Mouse (Mus musculus): ENCODE results near the gene Gemin7. TPM values are rescaled to one million over a fixed set of nuclear protein-coding genes. Genes with fewer than 3 reads are reported as not detected.

The Gemin7 gene
- polyA plus RNA-seq, 1 experiment from 2014 or later = 138 TPM

DNA sequence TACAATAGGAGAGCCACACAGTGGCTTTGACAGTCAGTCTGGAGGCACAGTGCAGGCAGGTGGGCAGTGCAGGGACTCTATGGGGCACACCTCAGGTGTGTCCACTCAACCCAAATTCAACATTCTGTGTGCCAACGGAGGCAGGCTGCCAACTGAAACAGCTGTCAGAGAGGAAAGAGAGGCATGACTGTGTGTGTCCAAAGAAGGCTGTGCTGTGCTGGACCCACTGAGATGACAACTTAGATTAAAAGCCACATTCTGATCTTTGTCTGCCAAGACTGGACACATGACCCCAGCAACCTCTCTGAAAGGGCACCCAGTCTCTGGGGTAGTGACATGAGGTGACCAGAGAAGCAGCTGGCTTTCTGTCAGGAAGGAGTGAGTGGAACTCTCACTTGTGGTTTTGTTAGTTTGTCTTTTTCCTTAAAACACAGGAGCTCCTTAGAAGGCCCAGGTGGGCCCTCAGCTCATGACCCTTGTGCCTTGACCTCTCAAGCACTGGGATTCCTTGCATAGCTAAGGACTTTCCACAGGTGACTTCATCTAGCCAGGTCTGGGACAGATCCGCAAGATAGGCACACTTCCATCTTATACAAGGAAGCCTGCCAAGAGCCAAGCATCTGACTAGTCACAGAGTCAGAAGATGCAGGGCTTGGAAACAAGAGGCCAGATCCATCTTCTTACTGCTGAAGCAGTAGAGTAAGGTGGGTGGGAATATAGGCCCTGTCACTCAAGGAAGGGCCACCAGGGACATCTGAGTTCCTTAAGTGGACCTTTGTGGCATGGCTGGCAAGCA, 36.4 kb downstream of the Gemin7 start:
- Histone ChIP-seq H3K27me3 (no peaks in the 10 kb centered on the region), H3K9me3 (no peaks in the 10 kb centered on the region), H3K4me3 (replicated peaks) (no peak overlapping the region), H3K4me2 (replicated peaks) (no peak overlapping the region), H3K4me1 (replicated peaks) (peaks cover 32% of the 10 kb centered on the region), H3K36me3 (no peaks in the 10 kb centered on the region; the same call in 1 of the 2 replicates), H3K27ac (no peak overlapping the region), H3K9ac (replicated peaks) (no peak overlapping the region)
- ATAC-seq = 0 out of 2 replicates have a peak, but pooled peaks have one; percentile 3
- 91% methylated on average over 2 of the region's 2 CpGs for WGBS

DNA sequence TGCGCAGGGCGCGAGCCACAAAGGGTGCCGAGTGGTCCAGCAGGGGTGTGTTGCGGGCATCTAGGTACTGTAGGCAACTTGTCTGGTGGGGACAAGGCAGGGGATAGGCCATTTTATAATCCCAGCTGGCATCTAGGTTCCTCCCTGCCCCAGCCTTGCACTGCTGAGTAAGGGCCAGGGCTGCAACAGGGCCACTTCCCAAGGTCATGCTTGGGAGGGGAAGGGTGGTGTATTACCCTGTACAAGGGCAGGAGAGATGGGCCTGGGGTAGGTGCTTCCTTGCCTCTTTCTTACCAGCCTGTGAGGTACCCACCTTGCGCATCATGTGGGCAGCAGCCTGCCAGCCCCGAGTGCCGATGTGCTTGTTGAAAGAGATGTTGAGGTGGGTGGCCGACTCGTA, 42.7 kb downstream of the Gemin7 start:
- WGBS = 97% methylated on average over 10 of the region's 10 CpGs
- Histone ChIP-seq H3K4me2 (replicated peaks) (no peak overlapping the region), H3K27me3 (no peaks in the 10 kb centered on the region), H3K9me3 (no peaks in the 10 kb centered on the region), H3K4me1 (replicated peaks) (peaks cover 2% of the 10 kb centered on the region; the same call in 1 of the 2 replicates), H3K27ac (no peak overlapping the region), H3K4me3 (replicated peaks) (no peak overlapping the region), H3K36me3 (peaks cover 62% of the 10 kb centered on the region), H3K9ac (replicated peaks) (no peak overlapping the region; the same call in 1 of the 2 replicates)
- no peak for ATAC-seq

DNA sequence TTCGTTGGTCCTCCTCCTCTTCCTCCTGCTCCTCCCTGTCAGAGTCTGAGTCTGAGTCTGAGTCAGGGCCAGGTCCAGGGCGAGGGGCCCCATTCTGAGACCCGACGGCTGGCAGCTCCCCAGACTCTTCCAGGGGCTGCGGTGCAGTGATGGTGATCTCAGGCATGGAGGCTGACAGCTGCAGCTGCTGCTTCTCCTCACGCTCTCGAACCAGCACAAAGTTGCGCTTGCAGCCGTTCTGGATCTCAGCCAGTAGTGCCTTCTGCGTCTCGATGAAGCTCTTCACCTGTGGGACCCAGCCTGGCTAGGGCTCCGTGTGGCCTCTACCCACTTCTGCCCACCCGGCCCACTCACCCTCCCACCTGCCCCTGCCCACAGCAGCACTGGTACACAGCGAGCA, 45.2 kb downstream of the Gemin7 start:
- 91% methylated on average over 14 of the region's 14 CpGs for WGBS
- H3K9ac ChIP-seq (replicated peaks) = no peak overlapping the region
- H3K4me2 ChIP-seq (replicated peaks) = no peak overlapping the region
- no peaks in the 10 kb centered on the region for H3K27me3 ChIP-seq
- no peak overlapping the region for H3K4me3 ChIP-seq (replicated peaks)
- H3K4me1 ChIP-seq (replicated peaks) = no peaks in the 10 kb centered on the region; the same call in 1 of the 2 replicates
- H3K27ac ChIP-seq = no peak overlapping the region
- H3K36me3 ChIP-seq = peaks cover 76% of the 10 kb centered on the region
- no peak for ATAC-seq
- H3K9me3 ChIP-seq = no peaks in the 10 kb centered on the region

DNA sequence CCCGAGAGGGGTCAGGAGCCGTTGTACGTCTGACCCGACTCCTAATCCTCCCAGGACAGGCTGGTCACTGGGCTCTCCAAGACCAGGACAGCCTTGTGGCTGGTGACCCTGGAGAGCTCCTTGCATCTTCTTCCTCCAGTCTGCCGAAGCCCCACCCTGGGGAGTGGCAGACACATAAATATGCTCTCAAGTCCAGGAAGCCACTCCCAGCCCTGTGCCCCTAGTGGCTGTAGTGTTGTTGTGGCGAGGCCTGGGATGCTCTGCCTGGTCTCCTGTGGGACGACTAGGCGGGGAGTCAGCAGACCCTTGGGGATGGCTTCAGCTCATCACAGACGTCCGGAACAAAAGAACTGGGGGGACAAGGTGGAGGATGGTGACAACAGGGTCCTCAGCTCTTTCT, 46.3 kb downstream of the Gemin7 start:
- H3K4me1 ChIP-seq (replicated peaks) = no peaks in the 10 kb centered on the region; the same call in 1 of the 2 replicates
- H3K36me3 ChIP-seq = peaks cover 76% of the 10 kb centered on the region
- H3K4me3 ChIP-seq (replicated peaks) = no peak overlapping the region
- H3K27ac ChIP-seq = no peak overlapping the region
- H3K4me2 ChIP-seq (replicated peaks) = no peak overlapping the region
- ATAC-seq = no peak
- no peaks in the 10 kb centered on the region for H3K9me3 ChIP-seq
- 75% methylated on average over 10 of the region's 10 CpGs for WGBS
- no peaks in the 10 kb centered on the region for H3K27me3 ChIP-seq
- no peak overlapping the region for H3K9ac ChIP-seq (replicated peaks)

DNA sequence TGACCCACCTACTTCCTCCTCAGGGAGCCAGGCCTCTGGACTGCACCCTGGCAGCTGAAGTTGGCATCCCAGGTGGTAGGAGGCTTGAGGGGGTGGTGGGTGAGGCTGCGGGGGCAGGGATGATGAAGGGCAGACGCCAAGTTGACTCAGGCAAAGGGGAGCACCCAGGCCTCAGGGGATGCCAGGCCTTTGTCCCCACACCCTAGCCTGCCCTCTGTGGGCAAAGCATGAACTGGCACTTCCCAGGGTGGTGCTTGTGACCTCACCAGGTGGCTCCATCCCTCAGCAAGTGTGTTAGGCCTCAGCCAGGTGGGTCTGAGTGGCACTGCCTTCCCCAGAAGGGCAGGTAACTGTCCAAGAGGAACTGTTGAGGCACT, 52.3 kb downstream of the Gemin7 start:
- no peak for ATAC-seq
- no peak overlapping the region for H3K27ac ChIP-seq
- 70% methylated on average over 2 of the region's 2 CpGs for WGBS
- peaks cover 56% of the 10 kb centered on the region for H3K27me3 ChIP-seq
- no peak overlapping the region for H3K4me2 ChIP-seq (replicated peaks)
- H3K4me1 ChIP-seq (replicated peaks) = peaks cover 25% of the 10 kb centered on the region
- H3K36me3 ChIP-seq = peaks cover 18% of the 10 kb centered on the region
- no peaks in the 10 kb centered on the region for H3K9me3 ChIP-seq
- no peak overlapping the region; the same call in 1 of the 2 replicates for H3K9ac ChIP-seq (replicated peaks)
- H3K4me3 ChIP-seq (replicated peaks) = no peak overlapping the region

DNA sequence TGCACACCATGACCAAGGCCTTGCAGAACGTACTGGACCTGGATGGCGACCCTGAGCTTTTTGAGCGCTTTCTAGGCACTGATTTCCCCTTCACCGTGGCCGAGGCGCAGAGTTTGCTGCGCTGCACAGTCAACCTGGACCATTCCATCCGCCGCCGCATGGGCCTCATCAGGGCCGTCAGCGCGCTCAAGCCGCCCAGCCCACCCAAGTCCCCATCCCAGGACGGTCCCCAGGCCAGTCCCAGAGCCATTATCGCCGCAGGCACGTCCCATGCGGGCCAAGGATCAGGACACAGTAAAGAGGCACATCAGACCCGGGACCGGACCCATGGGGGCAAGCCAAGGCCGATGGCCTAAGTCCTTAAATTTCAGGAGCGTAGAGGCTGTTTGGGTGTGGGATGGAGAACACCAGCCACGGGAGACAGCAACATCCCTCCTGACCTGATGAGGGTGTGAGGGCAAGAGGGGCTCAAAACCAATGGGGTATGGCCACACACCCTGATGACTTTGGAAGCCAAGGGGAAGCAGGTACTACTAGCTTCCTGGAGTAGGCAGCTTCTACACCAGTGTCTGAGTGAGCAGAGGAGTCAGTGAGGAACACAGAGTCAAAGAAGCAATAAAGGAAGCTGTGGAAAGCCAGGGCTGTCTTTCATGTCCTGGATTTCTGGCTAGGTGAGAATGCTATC, 52.8 kb downstream of the Gemin7 start:
- peak; percentile 43 for ATAC-seq
- Histone ChIP-seq H3K36me3 (peaks cover 13% of the 10 kb centered on the region), H3K4me2 (replicated peaks) (peak overlapping the region; percentile 71), H3K27ac (no peak overlapping the region), H3K9me3 (no peaks in the 10 kb centered on the region), H3K4me3 (replicated peaks) (peak overlapping the region; percentile 39), H3K4me1 (replicated peaks) (peaks cover 31% of the 10 kb centered on the region), H3K27me3 (peaks cover 61% of the 10 kb centered on the region), H3K9ac (replicated peaks) (peak overlapping the region; percentile 60)
- 10% methylated on average over 24 of the region's 24 CpGs for WGBS

DNA sequence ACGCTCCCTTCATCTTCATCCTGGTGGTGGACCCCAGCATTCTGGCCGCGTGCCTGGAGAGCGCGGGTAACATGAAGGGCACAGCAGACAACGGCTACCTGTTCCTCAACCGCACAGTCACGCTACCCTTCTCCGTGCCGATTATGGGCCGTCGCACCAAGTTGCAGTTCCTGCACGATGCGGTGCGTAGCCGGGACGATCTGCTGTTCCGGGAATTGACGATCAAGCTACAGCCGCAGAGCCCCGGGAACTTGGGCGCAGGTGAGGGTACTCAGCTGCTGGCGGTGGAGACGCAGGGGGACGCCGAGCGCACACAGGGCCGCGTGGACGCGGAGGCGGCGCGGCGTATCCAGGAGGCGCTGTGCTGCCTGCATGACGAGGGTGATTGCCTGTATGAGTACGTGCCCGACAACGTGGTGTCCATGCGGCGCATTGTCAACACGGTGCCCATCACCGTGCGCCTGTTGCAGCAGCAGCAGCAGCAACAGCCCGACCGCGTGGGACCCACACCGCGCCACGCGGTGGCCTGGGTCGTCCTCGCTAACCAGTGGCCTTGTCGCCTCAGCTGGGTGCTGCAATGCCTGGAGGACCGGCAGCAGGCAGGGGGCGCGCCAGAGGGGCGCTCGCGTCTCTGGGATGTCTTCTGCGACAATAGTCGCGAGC, 53.5 kb downstream of the Gemin7 start:
- Histone ChIP-seq H3K27ac (no peak overlapping the region), H3K36me3 (peaks cover 6% of the 10 kb centered on the region), H3K4me3 (replicated peaks) (peak overlapping the region; percentile 39), H3K9me3 (no peaks in the 10 kb centered on the region), H3K27me3 (peaks cover 68% of the 10 kb centered on the region), H3K4me1 (replicated peaks) (peaks cover 32% of the 10 kb centered on the region), H3K4me2 (replicated peaks) (peak overlapping the region; percentile 71), H3K9ac (replicated peaks) (peak overlapping the region; percentile 60)
- 2% methylated on average over 64 of the region's 64 CpGs for WGBS
- peak; percentile 72 for ATAC-seq

DNA sequence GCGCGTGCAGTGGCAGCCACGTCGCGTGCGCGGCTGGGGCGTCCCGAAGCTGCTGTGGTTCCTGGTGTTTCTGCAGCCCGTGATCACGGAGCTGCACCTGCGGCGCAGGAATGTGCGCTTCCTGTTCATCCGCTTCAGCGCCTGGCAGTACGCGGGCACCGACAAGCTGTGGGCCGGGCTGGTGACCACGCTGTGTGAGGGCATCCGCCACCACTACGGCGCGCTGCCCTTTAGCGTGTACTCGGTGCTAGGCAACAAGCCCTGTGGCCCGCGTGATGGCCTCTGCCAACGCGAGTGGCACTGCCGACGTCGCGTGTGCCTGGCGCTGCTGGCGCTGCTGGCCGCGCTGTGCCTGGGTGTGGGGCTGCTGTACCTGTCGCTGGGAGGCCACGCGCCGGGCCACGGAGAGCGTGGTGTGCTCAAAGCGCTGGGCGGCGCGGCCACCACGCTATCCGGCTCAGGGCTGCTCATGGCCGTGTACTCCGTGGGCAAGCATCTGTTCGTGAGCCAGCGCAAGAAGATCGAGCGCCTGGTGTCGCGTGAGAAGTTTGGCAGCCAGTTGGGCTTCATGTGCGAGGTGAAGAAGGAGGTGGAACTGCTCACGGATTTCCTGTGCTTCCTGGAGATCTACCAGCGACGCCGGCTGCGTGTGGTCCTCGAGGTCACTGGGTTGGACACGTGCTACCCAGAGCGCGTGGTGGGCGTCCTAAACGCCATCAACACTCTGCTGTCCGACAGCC, 54.2 kb downstream of the Gemin7 start:
- no peak overlapping the region for H3K27ac ChIP-seq
- peak overlapping the region; percentile 39 for H3K4me3 ChIP-seq (replicated peaks)
- H3K9ac ChIP-seq (replicated peaks) = peak overlapping the region; percentile 60; the same call in 1 of the 2 replicates
- peak overlapping the region; percentile 71 for H3K4me2 ChIP-seq (replicated peaks)
- H3K4me1 ChIP-seq (replicated peaks) = peaks cover 32% of the 10 kb centered on the region
- peak; percentile 32 for ATAC-seq
- H3K9me3 ChIP-seq = no peaks in the 10 kb centered on the region
- peaks cover 75% of the 10 kb centered on the region for H3K27me3 ChIP-seq
- WGBS = 12% methylated on average over 72 of the region's 72 CpGs
- no peaks in the 10 kb centered on the region; the same call in 1 of the 2 replicates for H3K36me3 ChIP-seq

DNA sequence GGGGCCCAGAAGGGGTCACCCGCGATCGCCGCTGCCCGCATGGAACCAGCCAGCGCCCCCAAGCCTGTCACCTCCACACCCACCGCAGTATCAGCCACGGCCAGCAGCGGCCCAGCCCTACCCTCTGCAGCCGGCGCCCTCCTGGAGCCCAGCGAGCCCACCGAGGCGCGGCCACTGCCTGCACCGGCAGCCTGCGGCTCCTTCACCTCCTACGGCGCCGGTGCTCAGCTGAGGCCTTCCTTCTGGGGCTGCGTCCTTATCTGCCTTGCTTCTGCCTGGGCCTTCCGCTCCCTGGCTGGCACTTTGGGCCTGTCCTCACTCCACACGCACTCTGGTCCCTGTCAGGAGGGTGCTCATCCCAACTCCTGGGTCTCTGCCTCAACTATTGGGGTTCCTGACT, 57.4 kb downstream of the Gemin7 start:
- H3K27me3 ChIP-seq = peaks cover 89% of the 10 kb centered on the region
- peak overlapping the region; percentile 31 for H3K4me3 ChIP-seq (replicated peaks)
- H3K27ac ChIP-seq = no peak overlapping the region
- no peaks in the 10 kb centered on the region for H3K36me3 ChIP-seq
- peaks cover 38% of the 10 kb centered on the region for H3K4me1 ChIP-seq (replicated peaks)
- H3K9ac ChIP-seq (replicated peaks) = peak overlapping the region; percentile 60
- peak overlapping the region; percentile 51 for H3K4me2 ChIP-seq (replicated peaks)
- WGBS = 3% methylated on average over 23 of the region's 23 CpGs
- no peak for ATAC-seq
- H3K9me3 ChIP-seq = no peaks in the 10 kb centered on the region

DNA sequence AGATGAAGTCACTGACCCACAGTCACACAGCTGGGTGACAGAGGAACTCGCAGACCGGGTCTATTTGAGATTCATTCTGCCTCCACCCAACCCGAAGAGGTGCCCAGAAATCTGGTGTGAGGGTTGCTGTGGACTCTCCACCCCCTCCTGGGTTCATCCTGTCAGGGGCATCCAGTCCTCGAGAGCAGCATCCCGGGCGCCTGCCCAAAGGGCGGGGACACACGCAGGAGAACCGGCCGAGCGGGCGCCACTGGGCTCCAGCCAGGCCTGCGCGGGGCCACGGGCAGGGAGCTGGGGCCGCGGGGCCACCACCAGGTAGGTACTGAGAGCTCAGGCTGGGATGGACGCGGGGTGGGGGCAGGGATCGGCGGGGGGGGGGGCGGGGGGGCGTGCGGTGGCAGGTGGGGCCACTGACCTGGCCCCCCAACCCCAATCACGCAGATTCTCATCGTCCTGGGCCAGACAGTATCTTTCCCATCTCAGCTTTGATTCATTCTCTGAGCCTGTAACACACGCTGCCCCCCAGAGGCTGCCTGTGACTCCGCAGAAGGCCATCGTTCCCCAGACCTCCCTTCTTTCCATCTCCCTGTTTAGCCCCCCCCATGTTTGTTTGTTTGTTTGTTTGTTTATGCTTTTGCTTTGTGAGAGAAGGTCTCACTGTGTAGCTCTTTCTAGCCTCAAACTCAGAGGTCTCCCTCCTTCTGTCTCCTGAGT, 59.6 kb downstream of the Gemin7 start, which contains the start of gene Nkpd1:
TSS of gene Nkpd1 (plus strand) at position 187 of the 714 bp plus-strand sequence.
- 0 out of 2 replicates have a peak, but pooled peaks have one; percentile 15 for ATAC-seq
- no peaks in the 10 kb centered on the region for H3K36me3 ChIP-seq
- H3K4me3 ChIP-seq (replicated peaks) = peak within 1 kb of the TSS; percentile 23; the same call in 1 of the 2 replicates
- H3K27ac ChIP-seq = no peak within 1 kb of the TSS
- H3K9ac ChIP-seq (replicated peaks) = peak within 1 kb of the TSS; percentile 61
- H3K4me1 ChIP-seq (replicated peaks) = peaks cover 18% of the 10 kb centered on the region
- no peaks in the 10 kb centered on the region for H3K9me3 ChIP-seq
- H3K4me2 ChIP-seq (replicated peaks) = peak within 1 kb of the TSS; percentile 51
- 4% methylated on average over 15 of the region's 29 CpGs for WGBS
- H3K27me3 ChIP-seq = peaks cover 67% of the 10 kb centered on the region

All from midbrain, embryonic 13.5 days (tissue).